Mouse (Mus musculus) embryo, embryonic 10.5 days (tissue): Measurements from ENCODE around the gene Fat2.
A peak's percentile ranks its signal among the peaks of the same experiment; 100 is the strongest.

Experiments used
- DNase-seq: peaks from one replicate; pipeline ENCODE4 v3.0.0-alpha.2; 2015; ENCODE audit warnings: low spot score

Gene Fat2

DNA sequence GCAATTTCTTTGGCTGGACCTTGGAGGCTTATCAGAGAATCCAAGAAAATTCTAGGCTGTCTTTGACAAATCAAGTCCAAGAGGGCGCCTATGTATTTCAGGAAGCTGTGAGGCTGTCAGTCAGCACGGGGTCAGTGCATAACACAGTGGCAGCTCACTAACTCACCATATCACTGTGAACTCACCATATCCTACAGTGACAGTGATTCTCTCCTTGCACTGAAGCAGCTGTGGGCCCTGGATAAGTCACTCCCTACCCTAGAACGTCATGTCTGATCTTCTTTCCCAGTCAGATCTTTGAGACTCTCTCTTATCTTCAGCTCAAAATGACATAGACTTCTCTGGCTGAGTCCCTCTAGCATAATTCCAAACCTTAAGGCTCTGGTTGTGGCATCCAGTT is 96.9 kb downstream of the Fat2 start:
- no peak for DNase-seq

DNA sequence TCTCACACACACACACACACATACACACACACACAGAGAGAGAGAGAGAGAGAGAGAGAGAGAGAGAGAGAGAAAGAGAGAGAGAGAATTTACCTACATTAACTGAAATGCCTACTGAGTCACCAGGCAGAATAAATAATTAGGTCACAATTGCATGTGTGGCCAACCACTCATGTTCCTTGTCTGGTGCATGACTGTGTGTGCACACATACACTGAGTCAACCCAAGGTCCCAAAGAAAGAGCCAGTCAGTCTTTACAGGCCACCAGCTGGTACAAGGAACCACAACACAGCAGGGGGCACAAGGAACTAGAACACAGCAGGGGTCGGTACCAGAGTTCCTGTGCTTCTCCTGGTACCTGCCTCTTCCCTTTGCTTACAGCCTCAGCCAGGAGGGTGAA is 99.5 kb downstream of the Fat2 start:
- DNase-seq = no peak

DNA sequence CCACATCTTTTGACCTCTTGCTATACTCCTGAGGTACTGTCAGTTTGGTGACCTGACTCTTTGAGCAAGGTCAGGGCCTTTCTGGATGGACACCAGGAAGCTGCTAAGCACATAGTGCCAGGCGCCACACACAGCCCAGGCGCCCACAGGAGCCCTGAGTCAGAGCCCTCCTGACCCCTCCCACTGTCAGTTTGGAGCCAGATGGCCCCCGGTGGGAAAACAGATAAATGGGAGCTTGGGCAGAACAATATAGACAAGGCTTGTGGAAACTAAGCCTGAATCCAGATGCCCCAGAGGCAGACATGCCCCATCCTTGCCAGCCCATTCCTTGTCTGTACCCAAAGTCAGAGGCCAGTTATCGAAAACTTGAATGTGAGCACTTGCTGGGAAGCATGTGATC is 101.6 kb downstream of the Fat2 start:
- DNase-seq = no peak

DNA sequence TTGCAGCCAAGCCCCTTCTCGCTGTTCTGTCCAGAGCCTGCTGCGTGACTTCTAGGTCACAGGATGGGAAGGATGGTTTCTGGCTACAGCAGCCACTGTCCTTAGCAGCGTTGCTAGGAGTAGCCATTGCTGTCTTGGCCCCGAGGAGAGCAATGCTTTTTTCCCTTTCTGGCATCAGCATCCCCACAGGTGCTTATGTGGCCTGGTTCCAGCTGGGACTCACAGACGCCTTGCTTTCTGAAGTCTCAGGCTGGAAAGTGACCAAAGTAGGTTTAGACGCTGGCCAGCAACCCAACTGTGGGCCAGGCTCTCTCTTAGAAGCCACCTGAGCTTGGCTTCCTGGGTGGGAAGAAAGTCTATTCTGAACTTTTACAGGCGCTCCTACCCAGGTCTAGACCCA is 102.1 kb downstream of the Fat2 start:
- DNase-seq = no peak

DNA sequence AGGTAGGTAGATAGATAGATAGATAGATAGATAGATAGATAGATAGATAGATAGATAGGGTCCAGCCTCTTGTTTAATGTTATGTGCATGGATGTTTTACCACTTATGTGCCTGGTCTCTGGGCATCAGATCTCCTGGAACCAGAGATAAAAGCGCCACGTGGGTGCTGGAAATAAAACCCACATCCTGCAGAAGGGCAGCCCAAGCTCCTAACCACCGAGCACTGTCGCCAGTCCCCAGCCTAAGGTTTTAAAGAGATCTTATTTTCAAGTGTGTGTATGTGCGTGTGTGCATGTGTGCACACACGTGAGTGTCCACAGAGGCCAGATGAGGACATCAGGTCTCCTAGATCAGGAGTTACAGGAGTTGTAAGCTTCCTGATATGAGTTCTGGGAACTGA is 105.3 kb downstream of the Fat2 start:
- DNase-seq = no peak

DNA sequence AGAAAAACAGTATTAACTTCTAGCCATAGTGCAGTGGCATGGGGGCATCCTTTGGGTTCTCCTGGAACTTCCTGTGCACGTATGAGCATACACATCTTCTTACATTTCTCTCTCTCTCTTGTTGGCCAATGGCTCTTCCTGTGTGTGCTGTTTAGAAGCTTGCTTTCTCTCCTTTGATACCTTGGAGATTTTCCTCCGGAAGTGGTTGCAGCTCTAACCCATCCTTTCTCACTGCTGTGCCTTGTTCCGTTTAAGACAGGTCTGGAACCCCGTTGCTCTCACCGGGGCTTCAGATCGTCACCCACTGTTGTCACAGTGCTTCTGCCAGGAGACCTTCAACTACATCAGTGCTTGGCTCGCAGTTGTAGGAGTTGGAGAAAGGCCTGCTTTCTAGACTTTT is 115.1 kb downstream of the Fat2 start:
- DNase-seq = no peak

DNA sequence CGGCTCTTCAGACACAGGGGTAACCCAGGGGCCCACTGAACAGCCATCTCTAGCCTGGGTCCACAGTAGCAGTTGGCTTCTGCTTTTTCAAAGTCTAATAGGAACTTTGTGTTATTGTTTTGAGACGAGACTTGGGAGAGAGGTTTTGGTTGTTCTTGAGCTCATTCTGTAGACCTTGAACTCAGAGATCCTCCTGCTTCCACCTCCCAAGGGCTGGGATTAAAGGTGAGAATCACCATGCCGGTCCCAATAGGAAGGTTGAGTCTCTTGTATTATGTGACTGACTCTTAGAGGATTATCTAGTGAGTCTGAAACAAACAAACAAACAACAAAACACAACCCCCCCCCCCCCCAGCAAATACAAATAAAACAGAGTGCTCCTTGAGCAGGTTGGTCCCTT is 117.9 kb downstream of the Fat2 start:
- no peak for DNase-seq

DNA sequence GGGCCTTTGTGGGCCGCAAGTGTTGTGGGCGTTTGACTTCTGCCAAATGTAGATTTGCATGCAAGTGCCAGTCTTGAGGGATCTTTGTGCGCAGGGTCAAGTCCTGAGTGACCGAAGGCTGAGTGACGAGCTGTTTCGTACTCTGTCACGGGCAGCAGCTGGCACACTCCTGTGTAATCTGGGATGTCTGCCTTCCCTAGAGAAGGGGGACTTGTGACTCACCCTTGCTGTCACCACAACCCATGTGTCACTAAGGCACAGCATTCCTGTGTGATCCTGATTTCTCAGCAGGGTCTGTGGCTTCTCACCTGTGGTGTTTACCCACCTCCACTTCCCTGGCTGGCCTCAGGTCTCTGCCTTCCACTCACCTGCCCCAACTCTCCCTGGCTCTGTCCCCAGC is 118.5 kb downstream of the Fat2 start:
- DNase-seq = no peak

DNA sequence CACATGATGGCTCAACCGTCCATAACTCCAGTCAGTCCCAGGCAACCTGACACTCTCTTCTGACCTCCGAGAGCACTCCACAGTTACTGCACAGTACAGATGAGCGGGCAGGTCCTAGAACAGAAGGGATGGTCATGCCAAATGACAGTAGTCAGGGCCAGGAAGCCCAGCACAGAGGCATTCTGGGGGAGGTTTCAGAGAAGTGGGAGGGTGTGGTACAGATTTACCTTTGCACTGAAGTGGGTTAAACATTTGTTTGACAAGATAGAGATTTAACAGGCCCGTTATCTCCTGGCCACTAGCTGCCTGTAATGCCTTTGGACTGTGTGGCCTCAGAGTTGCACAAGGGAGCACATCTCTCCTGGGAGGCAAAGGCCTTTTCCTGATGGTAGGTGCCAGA is 118.9 kb downstream of the Fat2 start:
- DNase-seq = no peak

DNA sequence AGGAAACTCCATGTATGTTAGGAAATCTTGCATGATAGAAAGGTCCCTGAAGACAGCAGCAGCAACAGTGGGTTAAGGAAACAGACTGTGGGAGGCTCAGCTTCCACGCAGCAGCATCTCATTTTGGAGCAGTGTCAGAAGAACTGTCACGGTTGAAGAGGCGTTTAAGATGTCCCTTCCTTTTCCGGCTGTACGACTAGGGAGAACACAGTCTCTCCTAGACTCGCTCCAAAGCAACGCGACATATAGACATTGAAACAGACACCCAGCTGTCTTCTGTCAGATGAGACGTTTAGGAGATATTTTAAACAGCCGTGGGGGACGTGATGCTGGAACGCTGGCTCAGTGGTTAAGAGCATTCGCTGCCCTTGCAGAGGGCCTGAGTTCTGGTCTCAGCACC is 119.5 kb downstream of the Fat2 start:
- DNase-seq = no peak

DNA sequence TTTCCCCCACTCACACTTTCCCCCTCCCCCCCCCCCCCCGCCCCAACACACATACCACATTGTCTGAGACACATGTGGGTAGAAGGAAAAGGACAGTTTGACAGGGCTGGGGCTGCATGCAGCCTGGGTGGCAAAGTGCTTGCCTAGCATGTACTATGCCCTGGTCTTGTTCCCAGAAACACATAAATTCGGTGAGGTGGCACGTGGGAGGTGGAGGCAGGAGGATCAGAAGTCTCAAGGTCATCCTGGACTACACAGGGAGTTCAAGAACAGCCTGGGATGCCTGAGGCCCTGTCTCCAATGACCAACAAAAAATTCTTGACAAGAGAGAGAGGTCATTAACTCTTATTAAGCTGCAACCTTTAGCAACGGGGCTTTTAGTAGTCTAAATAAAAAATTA is 120.3 kb downstream of the Fat2 start:
- no peak for DNase-seq

DNA sequence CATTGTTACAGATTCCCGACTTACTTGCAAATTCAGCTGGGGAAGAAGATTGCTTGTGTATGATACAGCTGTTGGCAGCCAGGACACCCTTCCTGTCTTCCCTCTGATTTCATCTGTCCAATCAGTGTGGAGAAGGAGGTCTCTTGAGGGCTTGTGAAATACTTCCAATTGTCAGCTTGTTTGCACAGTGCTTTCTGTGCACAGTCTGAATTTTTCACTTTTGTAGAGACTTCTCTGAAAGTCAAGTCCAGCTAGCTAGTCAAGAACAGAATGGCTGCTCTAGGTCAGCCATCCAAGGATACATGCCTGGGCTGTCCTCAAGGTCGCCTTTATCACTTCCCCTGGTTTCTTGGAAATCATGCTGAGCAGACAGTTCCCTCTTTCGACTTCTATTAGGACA is 121.4 kb downstream of the Fat2 start:
- no peak for DNase-seq

DNA sequence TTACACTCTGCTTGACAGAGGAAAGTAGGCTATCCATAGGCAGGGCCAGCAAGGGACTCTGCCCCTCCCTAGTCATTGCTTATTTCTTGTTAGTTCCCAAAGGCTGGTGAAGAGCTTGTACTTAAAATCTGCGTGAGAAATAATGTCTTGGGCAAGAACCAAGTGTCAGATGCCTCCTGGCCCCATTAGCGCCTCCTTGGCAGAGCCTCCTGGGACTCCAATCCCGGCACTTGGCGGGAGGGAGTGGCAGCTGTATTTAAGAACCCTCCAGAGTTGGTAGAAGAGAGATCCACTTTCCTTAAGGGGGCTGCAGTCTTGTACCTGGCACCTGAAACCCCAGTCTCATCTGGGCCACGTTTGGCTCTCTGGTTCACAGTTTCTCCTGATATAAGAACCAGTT is 122.2 kb downstream of the Fat2 start:
- no peak for DNase-seq

DNA sequence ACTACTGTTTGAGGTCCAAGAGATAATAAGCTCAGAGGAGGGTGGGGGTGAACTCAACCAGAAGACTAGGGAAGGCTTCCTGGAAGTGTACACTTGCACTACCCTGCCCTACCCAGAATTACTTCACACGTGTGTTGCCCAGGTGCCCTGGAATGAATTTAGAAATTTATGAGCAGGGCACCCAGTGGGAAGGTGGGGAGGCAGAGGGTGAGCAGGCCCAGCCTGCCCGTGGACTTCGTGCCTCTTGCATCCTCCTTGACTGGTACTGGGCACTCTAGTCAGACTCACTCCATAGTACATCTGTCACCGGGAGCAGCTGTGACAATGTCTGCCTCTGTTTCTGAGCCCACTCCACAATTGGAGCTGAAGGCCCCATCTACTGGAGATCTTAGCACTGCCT is 122.8 kb downstream of the Fat2 start:
- no peak for DNase-seq

DNA sequence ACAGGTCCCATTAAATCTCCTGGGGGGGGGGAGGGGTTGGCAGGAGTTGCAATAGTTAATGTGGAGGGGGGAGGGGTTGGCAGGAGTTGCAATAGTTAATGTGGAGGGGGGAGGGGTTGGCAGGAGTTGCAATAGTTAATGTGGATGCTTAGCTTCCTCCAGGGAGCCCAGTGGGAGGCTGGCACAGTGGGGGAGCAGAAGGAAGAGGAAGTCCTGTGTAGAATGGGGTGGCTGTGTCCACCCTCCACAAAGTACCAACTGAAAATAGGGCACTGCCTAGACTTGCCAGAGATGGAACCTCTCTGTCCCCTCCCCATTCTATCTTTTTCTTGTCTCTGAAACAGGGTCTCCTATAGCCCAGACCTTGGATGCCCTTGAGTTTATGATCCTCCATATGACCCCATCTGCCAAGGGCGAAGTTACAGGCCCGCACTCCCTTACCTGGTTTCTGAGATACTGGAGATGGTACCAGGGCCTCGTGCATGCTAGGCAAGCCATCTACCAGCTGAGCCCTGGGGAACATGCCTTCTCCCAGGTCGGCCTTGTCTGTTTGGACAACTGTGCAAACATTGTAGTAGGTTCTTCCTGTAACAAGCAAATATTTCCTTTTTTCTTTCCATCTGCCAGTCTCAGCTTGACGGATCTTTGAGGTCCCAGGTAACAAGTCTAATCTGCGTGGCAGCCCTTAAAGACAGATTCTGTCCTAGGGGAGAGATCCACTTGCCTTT is 126.6 kb downstream of the Fat2 start:
- DNase-seq = no peak

DNA sequence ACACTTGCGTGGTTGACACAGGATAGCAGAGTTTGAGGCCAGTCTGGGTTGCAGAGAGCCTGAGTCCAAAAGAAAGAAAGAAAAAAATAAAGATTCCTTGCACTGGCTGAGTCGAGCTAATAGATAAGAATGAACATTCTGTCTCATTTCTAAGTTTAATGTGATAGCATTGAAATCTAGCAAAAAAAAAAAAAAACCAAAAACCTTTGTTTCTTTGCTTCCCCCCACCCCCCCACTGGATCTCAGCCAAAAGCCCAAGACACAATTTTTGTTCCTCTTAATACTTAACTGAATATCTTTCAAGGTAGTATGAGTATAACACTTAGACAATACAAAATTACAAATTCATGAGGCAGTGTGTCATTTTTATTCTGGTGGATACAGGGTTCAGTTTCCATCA is 127.3 kb downstream of the Fat2 start:
- DNase-seq = no peak

DNA sequence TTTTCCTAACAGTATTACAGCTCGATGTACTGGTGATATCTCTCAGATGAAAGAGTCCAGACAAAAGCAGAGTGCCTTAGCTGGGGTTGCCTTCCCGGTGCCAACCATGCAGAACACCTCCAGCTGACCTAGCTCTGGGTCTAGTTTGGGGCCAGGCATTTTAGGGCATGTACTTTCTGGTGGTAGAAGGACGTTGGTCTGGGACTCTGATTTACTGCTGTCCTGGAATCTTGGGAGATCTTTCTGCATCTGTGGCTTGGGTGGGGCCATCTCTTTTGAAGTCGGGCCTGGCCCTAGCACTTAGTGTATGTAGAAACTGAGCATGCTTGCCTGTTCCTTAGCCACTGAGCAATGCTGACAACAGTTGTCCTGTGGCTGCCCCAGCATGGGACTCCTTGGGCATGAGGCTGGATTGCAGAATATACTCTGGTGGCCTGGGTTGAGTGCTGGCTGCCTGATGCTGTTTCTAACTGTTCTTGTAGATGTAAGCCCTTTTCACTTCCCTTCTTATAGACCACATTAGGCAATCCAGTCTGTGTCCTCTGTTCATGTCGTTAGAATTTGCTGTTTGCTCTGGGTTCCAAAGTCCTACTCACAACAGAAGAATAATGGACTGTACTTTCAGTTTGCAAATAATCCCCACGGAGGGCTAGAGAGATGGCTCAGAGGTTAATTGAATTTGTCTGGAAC is 128.2 kb downstream of the Fat2 start:
- DNase-seq = no peak

DNA sequence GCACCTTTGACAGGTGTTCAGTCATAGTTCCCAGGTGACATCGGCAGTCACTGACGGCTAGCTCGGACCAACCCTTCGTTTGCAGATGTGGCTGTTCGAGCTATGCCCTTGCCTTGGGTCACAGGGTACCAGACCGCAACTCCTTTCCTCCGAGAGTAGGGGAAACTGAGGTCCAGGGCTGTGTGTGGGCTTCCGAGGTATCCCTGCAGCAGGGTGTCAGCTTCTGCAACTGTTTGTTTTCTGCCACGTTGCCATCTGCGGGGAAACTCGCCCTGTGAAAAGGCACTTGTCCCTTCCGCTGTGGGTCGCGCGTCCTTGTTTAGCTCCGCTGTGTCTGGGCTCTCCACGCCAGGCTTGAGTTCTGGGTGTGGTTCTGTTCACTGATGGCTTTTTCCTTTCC is 131.8 kb downstream of the Fat2 start:
- DNase-seq = peak; percentile 2

DNA sequence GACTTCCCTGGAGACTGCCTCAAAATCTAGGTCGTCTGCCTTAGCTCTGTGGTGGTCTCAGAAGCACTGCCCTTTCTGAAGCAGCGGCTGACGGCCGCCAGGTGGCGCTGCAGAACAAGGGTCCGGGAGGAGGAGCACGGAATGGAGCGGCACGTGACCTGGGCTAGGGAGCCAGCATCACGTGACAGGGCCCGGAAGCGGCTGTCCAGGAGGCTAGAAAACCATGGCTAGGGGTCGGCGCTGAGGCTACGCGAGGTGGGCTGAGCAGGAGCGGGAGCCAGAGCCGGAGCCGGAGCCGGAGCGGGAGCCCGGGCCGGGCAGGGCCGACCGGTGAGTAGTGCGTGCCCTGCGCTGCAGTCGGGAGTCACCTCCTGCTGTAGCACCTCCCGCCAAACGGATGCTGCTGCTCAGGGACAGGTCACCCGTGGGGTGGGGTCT is 132.2 kb downstream of the Fat2 start, which contains the start of gene Slc36a1:
TSS of gene Slc36a1 (plus strand) at position 192 of the 438 bp plus-strand sequence.
- peak; percentile 96 for DNase-seq
